Mouse (Mus musculus) cerebellum, adult 2 months (tissue): ENCODE measurements around the gene Sgms1.

Experiments
- CTCF ChIP-seq: fragments of 200-500 bp; IDR thresholded peaks from 2 replicates; pipeline ENCODE4 v1.5.1; 2011; ENCODE audit warnings: low read depth, mild to moderate bottlenecking, control low read depth, low read length, moderate library complexity, borderline replicate concordance; ENCODE audit not compliant: insufficient read depth
- POLR2A ChIP-seq: fragments of 200-500 bp; IDR thresholded peaks from 2 replicates; pipeline ENCODE4 v1.6.1; 2011; ENCODE audit warnings: low read length, control low read depth, borderline replicate concordance; ENCODE audit not compliant: insufficient read depth

DNA sequence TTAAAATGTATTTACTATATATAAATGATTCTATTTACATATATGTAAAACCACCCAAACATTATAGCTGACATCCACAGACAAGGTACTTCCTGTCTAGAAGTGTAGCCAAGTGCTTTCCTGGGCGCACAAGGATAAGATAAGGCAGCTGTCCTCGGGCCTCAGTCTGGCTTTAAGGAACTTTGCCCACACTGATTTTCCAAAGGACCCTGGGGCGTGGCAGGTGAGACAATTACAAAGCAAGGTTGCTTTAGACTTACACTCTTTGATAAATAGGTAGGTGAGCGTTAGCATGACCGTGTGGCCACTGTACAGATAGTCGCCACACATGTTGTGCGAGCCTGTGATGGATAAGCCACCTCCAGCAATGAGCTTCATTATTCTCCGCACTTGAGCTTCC lies 260.2 kb downstream of the Sgms1 start:
- TF ChIP-seq CTCF (no peak), POLR2A (no peak)
